Mouse (Mus musculus): ENCODE results near the gene Crebrf.

Crebrf gene

GRCm38 (mm10) chr17:26715271-26715758 lies at the start of gene Crebrf:
Gene Crebrf (plus strand): TSS chr17:26715650.
- DNase-seq, result peak; percentile 96

GRCm38 (mm10) chr17:26671268-26671667 lies 44.2 kb upstream of the Crebrf start:
- DNase-seq, result no peak

DNA sequence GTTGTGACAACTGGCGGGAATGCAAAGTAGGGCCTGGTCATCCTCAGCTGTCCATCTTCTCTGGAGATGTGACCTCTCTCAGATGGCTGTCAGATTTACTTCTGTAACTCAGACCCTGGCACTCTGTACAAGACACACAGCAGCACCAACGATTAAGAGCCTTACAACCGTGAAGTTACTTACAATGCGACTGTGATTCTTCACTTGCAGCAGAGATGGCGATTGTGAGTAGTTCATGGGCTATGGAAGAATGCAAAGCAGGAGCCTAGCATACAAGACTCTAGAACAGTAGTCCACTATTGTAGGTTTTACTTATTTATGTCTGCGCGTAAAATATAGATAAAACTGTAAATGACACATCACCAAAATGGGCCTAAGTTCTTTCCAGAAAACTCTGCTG lies 39.6 kb upstream of the Crebrf start:
- DNase-seq, result no peak

- DNase-seq, result peak; percentile 81
These were observed 39.2 kb upstream of the Crebrf start for GRCm38 (mm10) chr17:26676252-26676615.

- peak; percentile 61 for DNase-seq
These were observed 38.7 kb upstream of the Crebrf start for GRCm38 (mm10) chr17:26676616-26677376.

DNA sequence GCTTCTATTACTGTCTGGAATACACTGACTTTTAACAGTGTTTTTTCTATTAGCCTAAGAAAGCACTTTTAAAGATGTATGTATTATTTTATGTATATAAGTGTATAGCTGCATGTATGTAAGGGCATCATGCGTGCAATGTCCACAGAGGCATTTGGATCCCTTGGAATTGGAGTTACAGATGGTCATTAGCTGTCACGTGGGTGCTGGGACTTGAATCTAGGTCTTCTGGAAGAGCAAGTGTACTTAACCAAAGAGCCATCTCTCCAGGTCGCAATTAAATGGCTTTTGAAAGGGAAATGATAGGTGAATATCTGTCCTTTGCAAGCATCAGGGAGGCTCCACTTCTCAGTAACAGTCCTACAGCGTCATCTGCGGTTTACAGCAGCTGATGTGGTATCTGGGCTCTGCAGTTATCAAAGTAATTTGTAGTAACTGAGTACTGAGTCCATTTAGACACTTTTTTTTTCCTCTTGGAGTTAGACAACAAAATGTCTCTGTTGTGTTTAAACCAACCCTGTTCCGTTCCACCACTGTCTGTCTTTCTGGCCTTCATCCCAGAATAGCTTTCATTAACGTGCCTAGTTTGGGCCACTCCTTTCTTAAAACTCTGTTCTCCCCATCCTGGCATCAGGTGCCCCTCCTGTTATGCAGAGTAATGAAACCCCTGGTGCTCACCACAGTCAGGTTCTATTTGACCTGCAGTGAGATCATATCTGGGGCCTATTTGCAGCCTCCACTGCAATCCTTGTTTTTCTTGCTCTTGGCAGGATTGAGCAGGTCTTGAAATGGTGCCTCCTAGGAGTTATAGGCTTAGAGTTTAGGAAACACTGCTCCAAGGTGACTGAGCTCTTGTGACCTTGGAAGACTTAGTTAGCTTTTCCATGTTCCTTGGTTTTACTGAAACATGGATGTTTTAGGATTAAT lies 37.5 kb upstream of the Crebrf start:
- no peak for DNase-seq

DNA sequence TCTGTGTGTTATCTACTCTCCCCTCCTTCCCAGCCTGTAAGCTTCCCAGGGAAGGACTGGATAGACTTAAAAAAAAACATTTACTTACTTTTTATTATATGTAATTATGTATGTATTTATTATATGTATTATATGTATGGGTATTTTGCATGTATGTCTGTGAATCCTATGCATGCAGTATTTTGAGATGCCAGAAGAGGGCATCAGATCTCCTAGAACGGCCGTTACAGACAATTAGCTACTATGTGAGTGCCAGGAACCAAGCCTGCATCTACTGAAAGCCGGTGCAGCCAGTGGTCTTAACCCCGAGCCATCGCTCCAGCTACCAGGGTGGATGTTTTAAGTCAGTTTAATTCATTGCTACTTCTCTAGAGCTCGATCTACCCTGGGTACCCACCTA lies 34.2 kb upstream of the Crebrf start:
- DNase-seq, result no peak

- no peak for DNase-seq
These were observed 29.0 kb upstream of the Crebrf start for GRCm38 (mm10) chr17:26686334-26687000.

- DNase-seq, result peak; percentile 20
These were observed 26.4 kb upstream of the Crebrf start for GRCm38 (mm10) chr17:26688795-26689735.

- DNase-seq, result no peak
These were observed 25.6 kb upstream of the Crebrf start for GRCm38 (mm10) chr17:26689810-26690209.

- DNase-seq, result no peak
These were observed 25.2 kb upstream of the Crebrf start for GRCm38 (mm10) chr17:26690236-26690635.

GRCm38 (mm10) chr17:26691110-26691509 lies 24.3 kb upstream of the Crebrf start:
- DNase-seq, result no peak

- no peak for DNase-seq
These were observed 22.0 kb upstream of the Crebrf start for GRCm38 (mm10) chr17:26693424-26693823.

DNA sequence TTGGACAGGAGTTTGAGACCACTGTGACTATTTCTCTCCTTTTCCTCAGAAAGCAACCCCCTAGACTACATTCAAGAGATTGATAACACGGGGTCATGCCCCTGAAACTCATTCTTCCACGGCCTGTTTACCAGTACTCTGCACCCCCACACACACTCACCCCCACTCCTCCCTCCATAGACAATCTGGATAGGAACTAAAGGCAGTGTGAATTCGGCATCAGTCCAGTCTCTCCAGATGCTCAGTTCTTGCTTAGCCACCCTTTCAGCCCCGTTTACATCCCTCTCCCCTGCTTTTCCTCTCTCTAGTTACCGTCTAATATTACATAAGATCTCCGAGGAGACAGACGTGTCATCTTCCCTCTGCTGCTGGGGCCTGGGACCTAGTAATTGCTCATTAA lies 21.3 kb upstream of the Crebrf start:
- no peak for DNase-seq

- DNase-seq, result no peak
These were observed 20.3 kb upstream of the Crebrf start for GRCm38 (mm10) chr17:26695193-26695592.

GRCm38 (mm10) chr17:26698846-26699245 lies 16.6 kb upstream of the Crebrf start:
- DNase-seq, result no peak

DNA sequence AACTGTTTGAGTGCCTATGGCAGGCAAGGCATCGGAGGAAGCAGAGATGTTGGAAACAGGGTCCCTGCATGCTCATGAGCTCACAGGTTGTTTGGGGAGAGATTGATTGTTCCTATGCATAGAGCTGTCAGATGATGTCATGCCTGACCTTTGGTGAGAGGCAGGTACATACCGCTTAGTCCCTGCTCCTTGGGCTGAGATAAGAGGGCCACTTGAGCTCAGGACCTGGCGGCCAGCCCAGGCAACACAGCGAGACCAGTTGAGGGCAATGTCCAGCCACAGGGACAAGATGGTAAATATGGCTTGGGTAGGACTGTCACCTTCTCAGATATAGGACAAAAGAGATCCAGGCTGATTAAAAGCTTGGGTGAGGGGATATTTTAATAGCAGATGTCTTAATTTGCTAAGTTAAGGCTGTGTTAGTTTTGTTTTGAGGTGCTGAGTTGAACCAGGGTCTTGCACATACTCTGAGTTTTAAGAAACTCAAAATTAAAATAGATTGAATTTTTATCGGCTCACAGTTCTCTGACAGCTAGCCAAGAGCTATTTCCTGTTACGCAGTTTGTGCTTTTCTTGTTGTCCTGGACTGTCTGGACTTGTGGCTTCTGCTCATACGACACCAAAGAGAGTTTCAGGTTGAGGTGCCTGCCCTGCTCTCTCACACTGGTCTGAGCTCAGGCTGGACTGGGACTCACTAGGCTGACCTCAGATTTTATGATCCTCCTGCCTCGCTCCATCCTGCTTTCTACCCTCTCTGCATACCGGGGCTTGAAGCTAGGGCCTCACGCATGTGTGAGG lies 15.4 kb upstream of the Crebrf start:
- DNase-seq, result no peak

GRCm38 (mm10) chr17:26701565-26701964 lies 13.9 kb upstream of the Crebrf start:
- no peak for DNase-seq

- no peak for DNase-seq
These were observed 12.8 kb upstream of the Crebrf start for GRCm38 (mm10) chr17:26702621-26703020.

GRCm38 (mm10) chr17:26703671-26704070 lies 11.8 kb upstream of the Crebrf start:
- DNase-seq, result no peak
